ENCODE assay signal across 15 mouse cellular contexts in the genomic region with DNA sequence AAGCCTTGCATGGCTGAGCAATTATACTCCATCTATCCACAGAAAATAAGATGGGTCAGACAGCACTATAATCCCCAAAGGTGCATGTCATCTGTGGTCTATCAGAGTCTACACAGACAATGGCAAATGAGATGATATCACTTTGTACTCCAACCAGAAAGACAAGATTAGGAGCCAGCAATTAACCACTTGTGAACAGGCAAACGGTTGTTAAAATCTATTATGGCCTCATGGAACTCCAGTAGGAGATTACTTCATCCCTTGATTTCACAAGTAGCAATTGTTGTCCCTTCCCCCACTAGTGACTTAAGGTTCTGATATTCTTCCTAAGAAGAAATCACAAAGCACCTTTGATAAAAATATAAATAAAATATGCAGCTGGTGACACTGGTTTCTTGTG.
"Had no signal": no experiment of that assay in that cellular context is flagged by ENCODE, and none has a peak within 500 bp of the region (broad histone marks: within the 10 kb centered on the region; RNA-seq: fewer than 3 reads in every experiment).

No protein-coding gene starts in this region.

- DNase-seq: gastrocnemius, adult 2 months; gastrocnemius, postnatal 10 days; gastrocnemius, postnatal 25 days; heart, adult 11 months; heart, adult 2 months; heart, postnatal 14 days; heart, postnatal 36 days; kidney, adult 11 months; kidney, adult 2 months; kidney, adult 9 months; kidney, postnatal 14 days; kidney, postnatal 36 days; layer of hippocampus, adult 9-11 months; liver; liver, embryonic 13.5 days had no signal
